Mouse (Mus musculus): ENCODE results near the gene Mpv17l2.

DNA sequence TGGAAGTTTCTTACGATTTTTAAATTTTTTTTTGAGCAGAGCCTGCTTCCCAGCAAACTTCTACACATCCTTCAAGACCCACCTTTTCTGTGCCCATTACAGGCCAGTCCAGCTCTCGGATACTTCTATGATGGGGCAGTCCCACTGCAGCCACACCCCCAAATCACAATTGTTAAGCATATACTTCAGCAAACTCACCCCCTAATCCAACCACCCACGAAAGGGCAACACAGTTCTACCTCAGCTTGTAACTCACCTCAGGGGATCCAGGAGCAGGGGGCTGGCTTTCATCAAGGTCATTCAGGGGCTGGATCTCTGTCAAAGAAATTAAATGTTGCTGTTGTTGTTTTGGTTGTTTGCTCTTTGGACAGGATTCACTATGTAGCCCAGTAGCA, 26.3 kb upstream of the Mpv17l2 start:
- TF ChIP-seq CTCF (IDR thresholded peaks at IDR 0.05; ENCODE audit: insufficient read depth, low read depth, low read length) (no peak), POLR2A (IDR thresholded peaks at IDR 0.05; ENCODE audit: insufficient read depth, low read depth, low read length) (no peak)
